Mouse (Mus musculus): ENCODE data around the gene Scn1a.

Scn1a gene

GRCm38 (mm10) chr2:66240334-66240733 lies 200.3 kb downstream of the Scn1a start:
- no peak for DNase-seq

GRCm38 (mm10) chr2:66238886-66239285 lies 201.8 kb downstream of the Scn1a start:
- DNase-seq, result peak; percentile 29 to 58

DNA sequence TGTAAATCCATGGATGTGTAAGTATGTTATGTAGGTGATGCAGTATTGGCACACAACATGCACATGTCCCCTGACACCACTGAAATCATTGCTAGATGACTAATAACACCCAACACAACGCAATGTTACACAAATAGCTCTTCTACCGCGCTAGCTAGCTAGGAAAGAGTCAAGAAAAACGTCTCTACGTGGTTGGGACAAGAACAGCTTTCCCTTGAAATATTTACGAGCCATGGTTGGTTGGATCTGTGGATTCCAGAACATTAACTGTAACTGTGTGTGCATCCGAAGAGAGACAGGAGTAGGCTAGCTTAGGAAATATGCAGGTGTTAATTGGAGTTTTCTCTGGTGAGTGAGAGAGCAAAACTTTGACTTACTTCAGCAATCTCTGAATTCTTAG lies 219.7 kb downstream of the Scn1a start:
- no peak for DNase-seq
